Mouse (Mus musculus): Measurements from ENCODE around the gene Odc1. TPM values are rescaled to one million over a fixed set of nuclear protein-coding genes. Genes with fewer than 3 reads are reported as not detected.
"Not testable (repeated sequence)": the region's sequence is repeated elsewhere in the genome, so short reads cannot be mapped to it uniquely, and the experiment has no call there.

Odc1 gene
- total RNA-seq, 2 experiments from 2014 or later, result 331 to 566 TPM

- DNase-seq (ENCODE audit: low spot score in 2 of 2), result no peak
Measured at GRCm38 (mm10) chr12:17548505-17548904, 3.9 kb downstream of the Odc1 start.

- not testable (repeated sequence) for DNase-seq (ENCODE audit: low spot score in 2 of 2)
Measured at GRCm38 (mm10) chr12:17549421-17549820, 4.8 kb downstream of the Odc1 start.

GRCm38 (mm10) chr12:17551208-17551995, 6.8 kb downstream of the Odc1 start:
- DNase-seq (ENCODE audit: low spot score in 2 of 2), result no peak

DNA sequence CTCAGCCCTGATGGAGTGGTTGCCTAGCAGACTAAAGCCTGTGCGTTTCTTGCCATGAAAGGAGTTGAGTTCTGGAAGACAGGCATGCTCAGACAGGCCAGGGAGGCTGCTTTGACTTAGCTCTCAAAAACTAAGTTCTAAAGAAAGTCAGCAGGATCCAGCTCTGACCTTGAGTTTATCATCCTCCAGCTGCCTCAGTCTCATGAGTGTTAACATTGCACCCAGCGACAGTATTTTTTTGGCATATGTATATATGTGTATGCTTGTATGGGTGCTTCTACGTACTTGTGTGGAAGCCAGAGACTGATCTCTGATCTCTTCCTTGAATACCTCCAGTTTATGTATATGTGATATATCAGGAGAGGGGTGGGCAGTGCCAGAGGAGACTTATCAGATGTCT, 7.8 kb downstream of the Odc1 start:
- no peak for DNase-seq (ENCODE audit: low spot score in 2 of 2)

DNA sequence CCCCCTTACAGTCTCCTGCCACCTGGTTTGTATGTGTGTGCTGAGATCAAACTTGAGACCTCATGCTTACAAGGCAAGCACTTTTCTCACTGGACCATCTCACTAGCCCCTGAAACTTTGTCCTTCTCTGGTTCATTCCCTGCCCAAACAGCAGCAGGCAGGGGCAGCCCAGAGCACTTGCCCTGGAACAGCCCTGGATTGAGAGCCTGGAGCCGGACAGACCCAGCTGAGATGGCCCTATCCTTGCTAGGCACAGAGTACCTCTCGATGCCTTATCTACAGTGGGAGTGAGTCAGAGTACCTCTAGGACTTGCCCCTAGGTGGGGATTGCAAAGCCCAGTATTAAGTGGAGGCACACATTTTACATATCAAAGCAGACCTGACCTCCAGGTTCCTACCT, 8.4 kb downstream of the Odc1 start:
- no peak for DNase-seq (ENCODE audit: low spot score in 2 of 2)

DNA sequence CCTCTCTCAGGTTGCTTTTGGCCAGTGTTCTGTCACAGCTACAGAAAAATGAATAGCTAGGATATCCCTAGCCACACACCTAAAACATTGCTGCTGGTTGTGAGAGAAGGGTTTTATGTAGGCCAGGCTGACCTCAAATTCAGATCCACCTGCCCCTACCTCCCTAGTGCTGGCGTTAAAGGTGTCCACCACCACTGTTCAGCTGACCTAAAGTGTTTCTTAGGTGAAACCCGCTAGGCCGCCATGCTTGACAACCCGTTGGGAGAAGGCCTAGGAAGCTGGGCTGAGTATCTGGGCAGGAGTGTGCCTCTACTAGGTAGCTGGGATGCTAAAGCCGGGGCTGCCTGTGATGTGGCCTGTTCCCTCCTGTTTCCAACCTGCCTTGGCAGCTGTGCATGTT, 9.0 kb downstream of the Odc1 start:
- DNase-seq (ENCODE audit: low spot score in 2 of 2), result no peak

- DNase-seq (ENCODE audit: low spot score in 2 of 2), result peak; percentile 89 to 92
Measured at GRCm38 (mm10) chr12:17554200-17554951, 9.8 kb downstream of the Odc1 start.

GRCm38 (mm10) chr12:17556430-17557343, 12.1 kb downstream of the Odc1 start:
- DNase-seq (ENCODE audit: low spot score in 2 of 2), result peak; percentile 63 to 71

- no peak for DNase-seq (ENCODE audit: low spot score in 2 of 2)
Measured at GRCm38 (mm10) chr12:17557344-17557966, 12.9 kb downstream of the Odc1 start.

GRCm38 (mm10) chr12:17557967-17558345, 13.4 kb downstream of the Odc1 start:
- no peak for DNase-seq (ENCODE audit: low spot score in 2 of 2)

DNA sequence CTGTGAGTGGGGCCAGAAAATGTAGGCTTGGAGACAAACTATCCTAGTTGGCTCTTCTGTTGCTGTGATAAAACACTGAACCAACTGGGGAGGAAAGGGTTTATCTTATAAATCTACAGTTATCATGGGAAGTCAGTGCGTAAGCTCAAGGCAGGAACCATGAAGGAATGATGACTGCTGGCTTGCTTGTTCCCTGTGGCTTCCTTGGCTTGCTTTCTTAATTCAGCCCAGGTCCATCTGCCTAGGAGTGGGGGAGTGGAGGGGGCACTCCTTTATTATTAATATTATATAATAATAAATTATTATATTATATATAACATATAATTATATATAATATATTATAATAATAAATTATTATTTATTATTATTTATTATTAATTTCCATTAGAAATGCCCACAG, 17.8 kb downstream of the Odc1 start:
- no peak for DNase-seq (ENCODE audit: low spot score in 2 of 2)

GRCm38 (mm10) chr12:17565393-17566045, 20.9 kb downstream of the Odc1 start:
- no peak for DNase-seq (ENCODE audit: low spot score in 2 of 2)

DNA sequence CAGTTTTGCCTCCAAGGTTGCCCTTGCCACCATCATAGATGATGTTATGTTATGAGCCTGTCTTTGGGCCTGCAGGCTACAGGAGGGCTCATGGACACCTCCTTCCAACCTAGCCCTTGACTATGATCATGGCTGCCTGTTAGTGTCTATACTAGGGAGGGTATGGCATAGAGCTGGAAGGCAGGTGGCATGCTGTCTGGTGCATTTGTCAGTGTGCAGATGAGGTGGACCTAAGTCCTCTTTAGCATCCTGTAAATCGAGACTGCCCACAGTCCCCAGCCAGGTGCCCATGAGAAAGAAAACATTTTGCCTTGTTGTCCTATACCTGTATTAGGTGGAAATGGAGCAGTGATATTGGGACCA, 21.4 kb downstream of the Odc1 start:
- no peak for DNase-seq (ENCODE audit: low spot score in 2 of 2)

GRCm38 (mm10) chr12:17568564-17568963, 24.0 kb downstream of the Odc1 start:
- DNase-seq (ENCODE audit: low spot score in 2 of 2), result no peak

DNA sequence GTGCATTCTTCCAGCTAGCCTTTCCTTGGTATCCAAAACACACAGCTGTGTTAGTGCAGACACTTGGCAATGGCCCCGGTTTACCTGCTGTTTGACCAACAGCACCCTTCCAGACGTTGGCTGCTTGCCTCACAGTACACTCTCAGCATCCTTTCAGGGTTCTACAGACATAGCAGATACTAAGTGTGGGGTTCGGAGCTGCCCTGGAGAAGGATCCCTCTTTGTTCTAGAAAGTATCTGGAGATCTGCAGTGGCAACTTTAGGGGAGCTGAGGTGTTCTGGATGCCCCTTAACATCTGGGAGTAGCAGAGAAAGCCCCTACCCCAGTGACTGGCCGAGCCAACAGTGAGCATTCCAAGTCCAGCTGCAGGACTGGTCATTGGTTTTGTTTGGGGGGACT, 30.0 kb downstream of the Odc1 start:
- DNase-seq (ENCODE audit: low spot score in 2 of 2), result no peak

DNA sequence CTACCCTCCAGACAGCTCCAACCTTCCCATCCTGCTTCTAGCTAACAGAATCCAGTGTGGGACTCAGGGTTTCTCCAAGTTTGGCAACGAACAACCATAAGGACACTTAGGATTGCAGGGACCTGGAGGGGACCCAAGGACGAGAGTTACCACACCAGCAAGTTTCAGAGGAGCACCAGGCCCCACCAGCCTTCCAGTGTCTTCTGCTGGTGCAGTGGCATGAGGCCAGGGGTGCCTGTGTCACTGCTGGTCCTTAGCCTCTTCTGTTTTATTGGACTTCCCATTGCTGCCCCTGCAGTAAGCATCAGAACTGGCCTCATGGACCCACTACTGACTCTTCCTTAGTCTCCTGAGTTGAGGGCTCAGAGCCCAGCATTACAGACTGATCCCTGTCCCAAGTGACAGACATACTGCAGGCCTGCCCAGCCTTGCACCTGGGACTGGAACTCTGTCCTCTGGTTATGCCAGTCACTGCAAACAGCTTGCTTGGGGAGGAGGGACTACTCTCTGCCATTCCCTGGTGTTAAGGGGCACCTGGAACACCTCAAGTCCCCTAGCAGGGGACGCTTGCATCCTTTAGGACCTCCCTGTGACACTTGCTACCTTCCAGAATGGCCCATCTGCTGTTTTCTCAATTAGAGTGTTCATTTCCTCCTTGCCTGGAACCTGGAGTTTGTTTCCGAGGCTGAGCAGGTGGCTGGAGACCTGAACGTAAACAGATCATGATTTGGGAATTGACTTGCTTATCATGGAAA, 30.7 kb downstream of the Odc1 start:
- DNase-seq (ENCODE audit: low spot score in 2 of 2), result no peak

DNA sequence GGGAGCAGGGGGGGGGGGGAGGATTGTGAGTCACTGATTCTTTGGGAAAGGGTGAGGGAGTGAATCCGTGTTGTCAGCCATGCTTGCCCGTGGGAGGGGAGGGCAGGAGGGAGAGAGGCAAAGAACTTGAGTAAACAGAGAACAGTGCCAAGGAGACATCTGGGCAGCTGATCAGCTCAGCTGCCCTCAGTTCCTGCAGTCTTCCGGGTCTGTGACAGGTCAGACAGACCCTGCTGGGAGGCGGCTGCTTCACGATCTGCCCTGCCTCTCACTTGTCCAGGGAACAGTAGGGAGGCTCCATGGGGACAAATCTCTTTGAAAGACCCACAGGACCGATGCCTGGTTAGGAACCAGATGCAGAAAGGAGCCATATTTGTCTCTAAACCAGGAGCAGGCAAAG, 31.4 kb downstream of the Odc1 start:
- DNase-seq (ENCODE audit: low spot score in 2 of 2), result no peak

DNA sequence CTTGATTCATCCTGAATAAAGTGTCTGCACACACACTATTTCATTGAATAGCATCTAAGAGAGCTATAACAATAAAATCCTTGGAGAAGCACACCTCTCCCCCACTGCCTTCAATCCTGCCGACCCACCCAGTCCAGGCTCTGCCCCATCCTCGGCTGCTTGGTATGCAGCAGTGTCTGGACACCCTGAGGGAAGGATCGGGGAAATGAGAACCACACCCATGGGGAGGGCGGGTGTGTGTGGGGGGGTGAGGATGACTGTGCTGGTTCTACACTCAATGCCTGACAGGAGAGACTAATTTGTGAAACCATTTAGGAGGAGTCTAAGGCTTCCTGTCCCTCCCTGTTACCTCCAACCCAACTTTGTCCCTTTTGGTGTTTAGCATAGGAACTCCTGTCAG, 34.0 kb downstream of the Odc1 start:
- DNase-seq (ENCODE audit: low spot score in 2 of 2), result no peak

DNA sequence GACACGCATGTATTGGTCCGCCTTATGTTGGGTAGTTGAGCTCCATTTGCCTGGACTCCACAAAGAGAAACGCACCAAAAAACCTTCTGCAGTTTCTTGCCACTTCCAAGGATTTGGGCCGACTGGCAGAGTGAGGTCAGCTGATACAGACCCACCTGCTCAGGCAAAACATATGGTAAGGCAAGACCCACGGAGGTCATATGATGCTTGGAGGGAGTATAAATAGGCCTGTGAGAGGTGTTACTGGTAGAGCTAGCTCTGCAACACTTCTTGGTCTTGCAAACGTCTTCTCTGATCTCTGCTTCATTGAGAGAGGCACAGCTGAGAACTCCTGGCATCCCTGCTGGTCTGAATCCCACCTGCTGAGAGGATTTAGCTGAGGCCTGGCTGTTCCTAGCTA, 36.4 kb downstream of the Odc1 start:
- DNase-seq (ENCODE audit: low spot score in 2 of 2), result no peak

DNA sequence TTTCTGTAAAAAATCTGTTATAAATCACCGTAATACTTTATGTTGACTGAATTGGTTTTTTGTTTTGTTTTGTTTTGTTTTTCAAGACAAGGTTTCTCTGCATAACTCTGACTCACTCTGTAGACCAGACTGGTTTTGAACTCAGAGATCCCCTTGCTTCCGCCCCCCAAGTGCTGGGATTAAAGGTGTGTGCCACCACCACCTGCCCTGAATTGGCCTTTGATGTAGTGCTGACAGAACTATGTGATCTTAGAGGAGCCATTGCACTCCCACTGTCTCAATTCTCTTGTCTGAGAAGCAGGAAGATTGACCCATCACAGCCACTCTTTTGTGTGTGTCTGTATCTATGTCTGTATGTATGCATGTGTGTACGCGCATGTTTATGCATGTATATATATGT, 37.8 kb downstream of the Odc1 start:
- DNase-seq (ENCODE audit: low spot score in 2 of 2), result no peak
